Mouse (Mus musculus) frontal cortex, postnatal 36 days (tissue): ENCODE measurements around the gene Ncoa5.
A peak's percentile ranks its signal among the peaks of the same experiment; 100 is the strongest.

Source experiments
- DNase-seq, 2 experiments: peaks; one replicate each; pipeline ENCODE4 v3.0.0; 2022; ENCODE audit warnings: low spot score in 2 of 2

Ncoa5 gene

GRCm38 (mm10) chr2:164960716-164961441 lies 73.8 kb downstream of the Ncoa5 start, which contains the start of gene Slc12a5:
TSS of gene Slc12a5 (plus strand) at chr2:164960802.
- DNase-seq: peak; percentile 64

GRCm38 (mm10) chr2:164957548-164958315 lies 76.9 kb downstream of the Ncoa5 start:
- no peak for DNase-seq

- DNase-seq: no peak
Measured at GRCm38 (mm10) chr2:164956195-164956594, 78.5 kb downstream of the Ncoa5 start.

GRCm38 (mm10) chr2:164955725-164956124 lies 78.9 kb downstream of the Ncoa5 start:
- no peak for DNase-seq

- peak; percentile 71 to 84 for DNase-seq
Measured at GRCm38 (mm10) chr2:164953224-164953623, 81.4 kb downstream of the Ncoa5 start.

GRCm38 (mm10) chr2:164952448-164952847 lies 82.2 kb downstream of the Ncoa5 start:
- DNase-seq: no peak

- no peak for DNase-seq
Measured at GRCm38 (mm10) chr2:164951745-164952144, 82.9 kb downstream of the Ncoa5 start.

GRCm38 (mm10) chr2:164950501-164950900 lies 84.2 kb downstream of the Ncoa5 start:
- DNase-seq: no peak
